Mouse (Mus musculus): Measurements from ENCODE around the gene Ttc28. TPM values are rescaled to one million over a fixed set of nuclear protein-coding genes. Genes with fewer than 3 reads are reported as not detected.

The Ttc28 gene
- polyA plus RNA-seq, 1 experiment from 2014 or later, result 2.9 TPM

GRCm38 (mm10) chr5:111120705-111121420 is 241.3 kb downstream of the Ttc28 start:
- H3K4me2 ChIP-seq (replicated peaks; ENCODE audit: low read depth), result no peak overlapping the region
- H3K27ac ChIP-seq (ENCODE audit: low read depth, low read length), result no peak overlapping the region
- H3K4me3 ChIP-seq (ENCODE audit: low read depth, low read length), result no peak overlapping the region
- 75% methylated on average over 10 of the region's 10 CpGs for WGBS
- H3K36me3 ChIP-seq (ENCODE audit: control insufficient read depth, insufficient read depth), result no peaks in the 10 kb centered on the region
- H3K9ac ChIP-seq (ENCODE audit: low read depth, low read length), result no peak overlapping the region
- no peaks in the 10 kb centered on the region for H3K27me3 ChIP-seq (replicated peaks; ENCODE audit: control insufficient read depth, insufficient read depth, low read length)
- 0 out of 2 replicates have a peak, but pooled peaks cover 4% of the 10 kb centered on the region for H3K4me1 ChIP-seq (replicated peaks; ENCODE audit: control insufficient read depth, insufficient read depth, low read length)
- no peaks in the 10 kb centered on the region for H3K9me3 ChIP-seq (ENCODE audit: control insufficient read depth)
- ATAC-seq, result no peak
- no peak for TF ChIP-seq CTCF (IDR thresholded peaks at IDR 0.05; ENCODE audit: low read depth)

GRCm38 (mm10) chr5:111122332-111123049 is 242.9 kb downstream of the Ttc28 start:
- TF ChIP-seq CTCF (IDR thresholded peaks at IDR 0.05; ENCODE audit: low read depth), result no peak
- H3K4me1 ChIP-seq (replicated peaks; ENCODE audit: control insufficient read depth, insufficient read depth, low read length), result 0 out of 2 replicates have a peak, but pooled peaks cover 4% of the 10 kb centered on the region
- no peak overlapping the region for H3K9ac ChIP-seq (ENCODE audit: low read depth, low read length)
- ATAC-seq, result peak; percentile 90
- H3K27ac ChIP-seq (ENCODE audit: low read depth, low read length), result peak overlapping the region; percentile 35; the same call in 1 of the 2 replicates
- H3K4me2 ChIP-seq (replicated peaks; ENCODE audit: low read depth), result no peak overlapping the region
- no peaks in the 10 kb centered on the region for H3K27me3 ChIP-seq (replicated peaks; ENCODE audit: control insufficient read depth, insufficient read depth, low read length)
- 55% methylated on average over 9 of the region's 9 CpGs for WGBS
- H3K9me3 ChIP-seq (ENCODE audit: control insufficient read depth), result no peaks in the 10 kb centered on the region
- no peak overlapping the region for H3K4me3 ChIP-seq (ENCODE audit: low read depth, low read length)
- H3K36me3 ChIP-seq (ENCODE audit: control insufficient read depth, insufficient read depth), result no peaks in the 10 kb centered on the region

DNA sequence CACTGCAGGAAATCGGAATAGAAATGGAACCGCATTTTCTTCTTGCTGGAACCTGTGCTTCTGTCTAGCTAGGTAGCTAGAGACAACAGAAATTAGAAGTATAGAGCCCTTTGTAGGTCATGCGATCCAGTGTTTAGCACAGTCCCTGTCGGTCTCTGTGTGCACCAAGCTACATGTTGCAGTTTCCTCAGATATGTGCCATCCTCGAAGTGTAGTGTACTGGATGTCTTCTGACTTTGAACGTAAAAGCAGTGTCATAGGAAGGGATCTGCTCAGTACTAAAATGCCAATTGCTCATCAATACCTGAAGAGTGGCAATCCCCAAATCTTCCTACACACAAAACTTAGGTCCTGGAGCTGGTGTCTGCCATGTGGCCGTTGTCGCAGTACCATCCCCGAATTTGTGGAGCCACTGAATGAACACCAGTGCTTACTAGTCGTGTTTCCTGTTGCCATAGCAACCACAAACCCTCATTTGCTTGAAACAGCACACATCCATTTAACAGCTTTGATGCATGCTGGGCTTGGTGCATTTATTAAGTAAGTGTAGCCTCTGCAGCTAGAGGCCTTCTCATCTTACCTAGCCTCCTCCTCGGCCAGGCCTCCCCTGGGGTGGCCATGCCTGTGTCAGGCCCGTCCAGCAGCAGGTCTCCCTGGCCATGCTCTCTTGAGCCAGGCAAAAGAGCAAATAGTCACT is 243.6 kb downstream of the Ttc28 start:
- Histone ChIP-seq H3K4me3 (ENCODE audit: low read depth, low read length) (no peak overlapping the region), H3K4me1 (replicated peaks; ENCODE audit: control insufficient read depth, insufficient read depth, low read length) (0 out of 2 replicates have a peak, but pooled peaks cover 9% of the 10 kb centered on the region), H3K27ac (ENCODE audit: low read depth, low read length) (no peak overlapping the region), H3K9me3 (ENCODE audit: control insufficient read depth) (no peaks in the 10 kb centered on the region), H3K36me3 (ENCODE audit: control insufficient read depth, insufficient read depth) (no peaks in the 10 kb centered on the region), H3K9ac (ENCODE audit: low read depth, low read length) (no peak overlapping the region), H3K4me2 (replicated peaks; ENCODE audit: low read depth) (no peak overlapping the region), H3K27me3 (replicated peaks; ENCODE audit: control insufficient read depth, insufficient read depth, low read length) (no peaks in the 10 kb centered on the region)
- ATAC-seq, result no peak
- no peak for TF ChIP-seq CTCF (IDR thresholded peaks at IDR 0.05; ENCODE audit: low read depth)
- 74% methylated on average over 12 of the region's 12 CpGs for WGBS

- no peak for TF ChIP-seq CTCF (IDR thresholded peaks at IDR 0.05; ENCODE audit: low read depth)
- no peak overlapping the region; the same call in 1 of the 2 replicates for H3K27ac ChIP-seq (ENCODE audit: low read depth, low read length)
- H3K36me3 ChIP-seq (ENCODE audit: control insufficient read depth, insufficient read depth), result no peaks in the 10 kb centered on the region
- H3K27me3 ChIP-seq (replicated peaks; ENCODE audit: control insufficient read depth, insufficient read depth, low read length), result no peaks in the 10 kb centered on the region
- peaks cover 13% of the 10 kb centered on the region; the same call in 1 of the 2 replicates for H3K4me1 ChIP-seq (replicated peaks; ENCODE audit: control insufficient read depth, insufficient read depth, low read length)
- ATAC-seq, result no peak
- 66% methylated on average over 7 of the region's 7 CpGs for WGBS
- no peak overlapping the region for H3K4me2 ChIP-seq (replicated peaks; ENCODE audit: low read depth)
- no peaks in the 10 kb centered on the region for H3K9me3 ChIP-seq (ENCODE audit: control insufficient read depth)
- H3K9ac ChIP-seq (ENCODE audit: low read depth, low read length), result no peak overlapping the region
- no peak overlapping the region for H3K4me3 ChIP-seq (ENCODE audit: low read depth, low read length)
Observed at GRCm38 (mm10) chr5:111124620-111125200, 245.1 kb downstream of the Ttc28 start.

DNA sequence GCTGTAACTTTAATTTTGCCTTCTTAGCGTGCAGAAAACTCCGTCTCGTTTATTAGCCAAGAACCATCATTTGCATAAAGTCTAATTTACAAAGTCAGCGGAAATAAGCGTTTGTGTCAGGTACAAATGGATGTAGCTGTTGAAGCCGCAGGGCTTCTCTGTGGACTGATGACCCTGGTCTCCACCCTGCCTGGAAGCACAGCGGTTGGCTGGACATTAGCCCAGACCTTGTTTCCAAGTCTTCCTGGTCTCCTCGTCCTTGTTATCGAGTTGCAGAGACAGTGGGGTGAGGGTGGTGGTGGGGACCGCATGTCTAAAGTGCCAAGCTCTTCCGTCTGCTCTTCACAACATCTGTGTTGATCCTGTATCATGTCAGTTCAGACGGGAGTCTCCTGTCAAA is 246.1 kb downstream of the Ttc28 start:
- H3K4me3 ChIP-seq (ENCODE audit: low read depth, low read length), result no peak overlapping the region
- 76% methylated on average over 12 of the region's 12 CpGs for WGBS
- no peaks in the 10 kb centered on the region for H3K9me3 ChIP-seq (ENCODE audit: control insufficient read depth)
- H3K27ac ChIP-seq (ENCODE audit: low read depth, low read length), result no peak overlapping the region
- no peaks in the 10 kb centered on the region for H3K27me3 ChIP-seq (replicated peaks; ENCODE audit: control insufficient read depth, insufficient read depth, low read length)
- H3K36me3 ChIP-seq (ENCODE audit: control insufficient read depth, insufficient read depth), result no peaks in the 10 kb centered on the region
- ATAC-seq, result no peak
- H3K4me1 ChIP-seq (replicated peaks; ENCODE audit: control insufficient read depth, insufficient read depth, low read length), result peaks cover 13% of the 10 kb centered on the region; the same call in 1 of the 2 replicates
- TF ChIP-seq CTCF (IDR thresholded peaks at IDR 0.05; ENCODE audit: low read depth), result no peak
- H3K4me2 ChIP-seq (replicated peaks; ENCODE audit: low read depth), result no peak overlapping the region
- no peak overlapping the region for H3K9ac ChIP-seq (ENCODE audit: low read depth, low read length)

Measured in intestine, postnatal 0 days (tissue).